Mouse (Mus musculus) kidney, postnatal 0 days (tissue): ENCODE data around the gene Rps11. TPM values are rescaled to one million over a fixed set of nuclear protein-coding genes. Genes with fewer than 3 reads are reported as not detected.
A peak's percentile ranks its signal among the peaks of the same experiment; 100 is the strongest.
"Not testable (repeated sequence)": the region's sequence is repeated elsewhere in the genome, so short reads cannot be mapped to it uniquely, and the experiment has no call there.

Source experiments
- ATAC-seq: fragments of 200-750 bp; cut with Nextera tagmentation; replicated peaks from 2 replicates; pipeline ENCODE4 v1.8.0; 2017; ENCODE audit warnings: low read depth, moderate number of reproducible peaks, moderate TSS enrichment, moderate library complexity; ENCODE audit not compliant: low FRiP score
- DNase-seq: peaks from one replicate; pipeline ENCODE4 v3.0.0-alpha.2; 2016; ENCODE audit warnings: low spot score
- H3K27ac ChIP-seq: fragments of 300-500 bp; sonication (generic); 2 replicates; pipeline ENCODE4 v1.5.1; 2014; ENCODE audit warnings: mild to moderate bottlenecking
- H3K27me3 ChIP-seq: fragments of 300-500 bp; sonication (generic); 2 replicates; pipeline ENCODE4 v1.6.1; 2014; ENCODE audit warnings: low read length, mixed read lengths; ENCODE audit not compliant: insufficient read depth
- H3K36me3 ChIP-seq: fragments of 300-500 bp; sonication (generic); 2 replicates; pipeline ENCODE4 v1.6.1; 2014; ENCODE audit warnings: low read length, mixed read lengths; ENCODE audit not compliant: insufficient read depth
- H3K4me1 ChIP-seq: fragments of 300-500 bp; sonication (generic); replicated peaks from 2 replicates; pipeline ENCODE4 v1.6.1; 2014; ENCODE audit warnings: antibody characterized with exemption, low read length, mixed read lengths; ENCODE audit not compliant: insufficient read depth
- H3K4me2 ChIP-seq: fragments of 300-500 bp; sonication (generic); 2 replicates; pipeline ENCODE4 v1.6.1; 2014; ENCODE audit warnings: mild to moderate bottlenecking, low read length, moderate library complexity, mixed read lengths
- H3K4me3 ChIP-seq: fragments of 300-500 bp; sonication (generic); replicated peaks from 2 replicates; pipeline ENCODE4 v1.5.1; 2014; ENCODE audit warnings: low read depth, low read length
- H3K9ac ChIP-seq: fragments of 300-500 bp; sonication (generic); 2 replicates; pipeline ENCODE4 v1.6.1; 2014; ENCODE audit warnings: low read depth, low read length
- H3K9me3 ChIP-seq: fragments of 300-500 bp; sonication (generic); replicated peaks from 2 replicates; pipeline ENCODE4 v1.6.1; 2016; ENCODE audit warnings: low read length, inconsistent platforms, mixed read lengths
- CTCF ChIP-seq: IDR thresholded peaks from 2 replicates; pipeline ENCODE4 v1.5.1; 2016; ENCODE audit warnings: antibody characterized with exemption, low read depth, mild to moderate bottlenecking, moderate library complexity
- WGBS: fragments of 180-500 bp; shearing (Covaris S2); extraction: QIAGEN DNeasy Blood & Tissue Kit; methylation state at CpG from one replicate; pipeline ENCODE4 v1.1.7; 2014; 5-methylcytosine and 5-hydroxymethylcytosine counted together
- polyA plus RNA-seq: library from polyadenylated mRNA; unstranded; fragments of >200 nt; fragmentation: Nextera tagmentation; extraction: Ambion mirVana; gene quantifications from 2 replicates; pipeline ENCODE4 v1.2.1, GENCODE M21; 2015

Rps11 gene
- polyA plus RNA-seq, 1 experiment from 2014 or later: 1,553 TPM

GRCm38 (mm10) chr7:45098541-45099240 is 25.5 kb downstream of the Rps11 start:
- H3K4me2 ChIP-seq: no peak overlapping the region
- no peaks in the 10 kb centered on the region for H3K9me3 ChIP-seq
- no peak overlapping the region for H3K9ac ChIP-seq
- DNase-seq (no peak), ATAC-seq (no peak)
- peaks cover 25% of the 10 kb centered on the region for H3K4me1 ChIP-seq
- peak; percentile 53 for TF ChIP-seq CTCF
- no peak overlapping the region for H3K4me3 ChIP-seq
- no peaks in the 10 kb centered on the region for H3K27me3 ChIP-seq
- no peaks in the 10 kb centered on the region for H3K36me3 ChIP-seq
- whole genome bisulfite sequencing: 90% methylated on average over 8 of the region's 8 CpGs
- H3K27ac ChIP-seq: no peak overlapping the region

- TF ChIP-seq CTCF: no peak
- Histone ChIP-seq H3K4me3 (no peak overlapping the region), H3K27ac (peak overlapping the region; percentile 26; the same call in 1 of the 2 replicates), H3K36me3 (no peaks in the 10 kb centered on the region), H3K4me2 (no peak overlapping the region), H3K27me3 (no peaks in the 10 kb centered on the region), H3K9me3 (no peaks in the 10 kb centered on the region), H3K4me1 (peaks cover 16% of the 10 kb centered on the region), H3K9ac (no peak overlapping the region)
- 42% methylated on average over 6 of the region's 6 CpGs for WGBS
- ATAC-seq (no peak), DNase-seq (no peak)
Measured at GRCm38 (mm10) chr7:45097479-45097878, 26.8 kb downstream of the Rps11 start.

GRCm38 (mm10) chr7:45095965-45096364 is 28.3 kb downstream of the Rps11 start:
- H3K27ac ChIP-seq, H3K4me2 ChIP-seq, H3K36me3 ChIP-seq, H3K4me1 ChIP-seq, ATAC-seq, H3K9ac ChIP-seq, DNase-seq, H3K9me3 ChIP-seq, H3K27me3 ChIP-seq, H3K4me3 ChIP-seq: not testable (repeated sequence)
- WGBS: 97% methylated on average over 14 of the region's 14 CpGs

- ATAC-seq (no peak), DNase-seq (no peak)
- H3K4me2 ChIP-seq: no peak overlapping the region
- no peaks in the 10 kb centered on the region for H3K9me3 ChIP-seq
- 74% methylated on average over 6 of the region's 6 CpGs for WGBS
- no peak overlapping the region for H3K27ac ChIP-seq
- H3K27me3 ChIP-seq: no peaks in the 10 kb centered on the region
- no peaks in the 10 kb centered on the region for H3K36me3 ChIP-seq
- H3K9ac ChIP-seq: no peak overlapping the region
- H3K4me3 ChIP-seq: no peak overlapping the region
- 0 out of 2 replicates have a peak, but pooled peaks cover 9% of the 10 kb centered on the region for H3K4me1 ChIP-seq
- no peak for TF ChIP-seq CTCF
Measured at GRCm38 (mm10) chr7:45095367-45095766, 28.9 kb downstream of the Rps11 start.

GRCm38 (mm10) chr7:45094121-45094520 is 30.1 kb downstream of the Rps11 start:
- no peak overlapping the region for H3K9ac ChIP-seq
- DNase-seq: peak; percentile 86
- H3K9me3 ChIP-seq: no peaks in the 10 kb centered on the region
- 0 out of 2 replicates have a peak, but pooled peaks cover 9% of the 10 kb centered on the region for H3K4me1 ChIP-seq
- H3K27ac ChIP-seq: peak overlapping the region; percentile 72
- TF ChIP-seq CTCF: no peak
- peak overlapping the region; percentile 5; the same call in 1 of the 2 replicates for H3K4me2 ChIP-seq
- no peaks in the 10 kb centered on the region for H3K27me3 ChIP-seq
- H3K4me3 ChIP-seq: no peak overlapping the region
- 8% methylated on average over 7 of the region's 7 CpGs for WGBS
- H3K36me3 ChIP-seq: no peaks in the 10 kb centered on the region
- ATAC-seq: no peak

GRCm38 (mm10) chr7:45093516-45093905 is 30.7 kb downstream of the Rps11 start:
- 24% methylated on average over 18 of the region's 18 CpGs for WGBS

More at GRCm38 (mm10) chr7:45093516-45093905, 30.7 kb downstream of the Rps11 start:
- 0 out of 2 replicates have a peak, but pooled peaks cover 9% of the 10 kb centered on the region for H3K4me1 ChIP-seq
- H3K9ac ChIP-seq: no peak overlapping the region
- no peak for TF ChIP-seq CTCF
- no peaks in the 10 kb centered on the region for H3K27me3 ChIP-seq
- ATAC-seq (no peak), DNase-seq (peak; percentile 66)
- no peaks in the 10 kb centered on the region for H3K36me3 ChIP-seq
- H3K27ac ChIP-seq: peak overlapping the region; percentile 72
- H3K9me3 ChIP-seq: no peaks in the 10 kb centered on the region
- H3K4me2 ChIP-seq: peak overlapping the region; percentile 5; the same call in 1 of the 2 replicates
- no peak overlapping the region for H3K4me3 ChIP-seq
